13 mouse cellular contexts compared by ENCODE assay signal in the genomic region with DNA sequence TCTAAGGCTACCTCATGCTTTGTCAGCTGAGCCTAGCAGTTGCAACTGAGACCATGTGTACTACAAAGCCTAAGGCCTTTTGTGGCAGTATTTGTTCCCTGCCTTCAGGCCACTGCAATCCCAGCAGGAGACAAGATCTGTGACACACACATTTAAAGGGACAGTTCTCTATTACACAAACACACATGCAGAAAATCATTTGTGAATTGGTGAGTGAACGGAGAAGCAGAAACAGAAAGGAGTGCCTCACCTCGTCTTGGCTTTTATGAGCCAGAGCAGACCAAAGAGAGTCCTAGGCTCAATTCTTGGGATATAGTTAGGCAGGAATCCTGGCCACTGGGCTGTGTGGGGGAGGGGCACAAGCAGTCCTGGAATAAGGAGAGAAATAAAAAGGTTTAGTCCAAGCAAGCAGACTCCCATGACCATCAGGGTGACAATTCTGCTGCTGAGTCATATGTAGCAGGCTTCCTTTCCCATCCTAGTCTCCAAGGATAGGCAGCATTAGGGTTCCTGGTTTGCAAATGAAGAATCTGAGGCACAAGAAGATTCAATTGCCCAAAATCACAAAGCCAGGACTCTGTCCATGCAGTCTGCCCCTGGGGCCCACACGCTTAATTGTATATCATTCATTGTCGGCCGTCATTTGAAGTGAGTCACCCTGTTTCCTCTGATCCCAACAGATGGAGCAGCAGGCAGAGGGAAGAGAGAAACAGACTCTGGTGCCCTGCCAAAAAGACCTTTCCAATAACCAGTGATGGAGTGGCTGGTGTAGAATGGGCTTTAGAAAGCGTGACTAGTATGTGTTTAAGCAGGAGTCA. TPM values are rescaled to one million over a fixed set of nuclear protein-coding genes. Genes with fewer than 3 reads are reported as not detected.
DNase-seq lines count a peak whose midpoint lies in the region; ATAC-seq lines count a peak whose summit lies in the region.
"Had no signal": no experiment of that assay in that cellular context is flagged by ENCODE, and none has a peak within 500 bp of the region (broad histone marks: within the 10 kb centered on the region; RNA-seq: fewer than 3 reads in every experiment).

No protein-coding gene starts in this region.

- no peak overlapping the region for H3K27ac ChIP-seq in embryonic facial prominence, embryonic 11.5 days (replicated peaks; ENCODE audit: low read depth, low read length)
- no peak overlapping the region for H3K27ac ChIP-seq in limb, embryonic 15.5 days

- no peaks in the 10 kb centered on the region for H3K36me3 ChIP-seq in embryonic facial prominence, embryonic 11.5 days (replicated peaks; ENCODE audit: control insufficient read depth, insufficient read depth, low read depth, low read length)
- H3K36me3 ChIP-seq in limb, embryonic 15.5 days = no peaks in the 10 kb centered on the region

- intact Hi-C loops in left cerebral cortex, postnatal 10 days (cut with DNase I) = no loop called here

- ATAC-seq in cerebellum, adult (ENCODE audit: insufficient number of reproducible peaks, low FRiP score, low TSS enrichment) = peak; percentile 85
- no peak for ATAC-seq in embryonic facial prominence, embryonic 11.5 days (replicated peaks; ENCODE audit: insufficient number of reproducible peaks, low FRiP score, low TSS enrichment, low read depth)
- ATAC-seq in limb, embryonic 15.5 days (ENCODE audit: insufficient number of reproducible peaks, low FRiP score, low TSS enrichment, low read depth) = no peak
- no peak for ATAC-seq in megakaryocyte-erythroid progenitor cell, adult 5-6 weeks (replicated peaks; ENCODE audit: low FRiP score, low TSS enrichment, poor library complexity, severe bottlenecking)
- no peak for ATAC-seq in megakaryocyte progenitor cell, adult 5-6 weeks (replicated peaks; ENCODE audit: poor library complexity)
- ATAC-seq: intestine, embryonic 16.5 days had no signal

- H3K4me3 ChIP-seq in embryonic facial prominence, embryonic 11.5 days (ENCODE audit: low read depth, low read length) = no peak overlapping the region
- no peak overlapping the region for H3K4me3 ChIP-seq in limb, embryonic 15.5 days

- DNase-seq in 3T3-L1 (ENCODE audit: low read depth, low spot score) = peak; percentile 48
- DNase-seq in embryonic facial prominence, embryonic 11.5 days (ENCODE audit: low spot score) = peak; percentile 16
- no peak for DNase-seq in left cerebral cortex, postnatal 10 days (ENCODE audit: extremely low spot score in 1 of 2, low spot score in 2 of 2)
- no peak for DNase-seq in yolk sac, embryonic 10.5 days (ENCODE audit: low spot score)
- DNase-seq: thymus, adult 18-20 months had no signal

- H3K4me1 ChIP-seq in embryonic facial prominence, embryonic 11.5 days (ENCODE audit: control insufficient read depth, insufficient read depth, low read length) = no peaks in the 10 kb centered on the region
- H3K4me1 ChIP-seq in limb, embryonic 15.5 days = no peaks in the 10 kb centered on the region

- H3K9ac ChIP-seq in embryonic facial prominence, embryonic 11.5 days (replicated peaks; ENCODE audit: low read length) = no peak overlapping the region
- H3K9ac ChIP-seq in limb, embryonic 15.5 days = peak overlapping the region; percentile 4; the same call in 1 of the 2 replicates

- no peaks in the 10 kb centered on the region for H3K27me3 ChIP-seq in embryonic facial prominence, embryonic 11.5 days (ENCODE audit: control insufficient read depth, insufficient read depth, low read length)
- peaks cover 5% of the 10 kb centered on the region; the same call in 1 of the 2 replicates for H3K27me3 ChIP-seq in limb, embryonic 15.5 days

- H3K4me2 ChIP-seq in embryonic facial prominence, embryonic 11.5 days (ENCODE audit: low read depth, low read length) = no peak overlapping the region
- no peak overlapping the region for H3K4me2 ChIP-seq in limb, embryonic 15.5 days

- no peaks in the 10 kb centered on the region for H3K9me3 ChIP-seq in embryonic facial prominence, embryonic 11.5 days (replicated peaks; ENCODE audit: control insufficient read depth, low read length)
- no peaks in the 10 kb centered on the region for H3K9me3 ChIP-seq in limb, embryonic 15.5 days

- 38% methylated on average over 6 of the region's 6 CpGs for WGBS in embryonic facial prominence, embryonic 11.5 days
- WGBS in limb, embryonic 15.5 days = 33% methylated on average over 6 of the region's 6 CpGs

RNA-seq across cellular contexts. Expression of gene Gm4792, which starts 3.4 kb away (rescaled TPM):
- not detected in 2 replicates for polyA plus RNA-seq in embryonic facial prominence, embryonic 11.5 days (2014; fragmentation: Nextera tagmentation; extraction: Ambion mirVana)
- 0.31 TPM in 1 of 2 replicates, not detected in the other for polyA plus RNA-seq in limb, embryonic 15.5 days (2015; fragmentation: Nextera tagmentation; extraction: Ambion mirVana)
- not detected in 2 replicates for total RNA-seq in megakaryocyte-erythroid progenitor cell, adult 5-6 weeks (2014; fragmentation: Nextera tagmentation)
- total RNA-seq in megakaryocyte-erythroid progenitor cell, adult 5-6 weeks (2017) = not detected in 2 replicates
- total RNA-seq in left cerebral cortex, postnatal 10 days (2021) = not detected
- total RNA-seq in megakaryocyte progenitor cell, adult 5-6 weeks (2015) = not detected in 2 replicates
- not detected in 2 replicates for total RNA-seq in megakaryocyte progenitor cell, adult 5-6 weeks (2017)
- total RNA-seq: adrenal gland, postnatal 36 days; heart, adult 8-10 months; left cerebral cortex, postnatal 14 days had no signal
- polyA plus RNA-seq: intestine, embryonic 16.5 days had no signal

RNA-seq across cellular contexts. Expression of gene Tmcc3, which starts 16.6 kb away (rescaled TPM):
- polyA plus RNA-seq in embryonic facial prominence, embryonic 11.5 days (2014; fragmentation: Nextera tagmentation; extraction: Ambion mirVana) = 3.0 and 4.1 TPM in 2 replicates
- polyA plus RNA-seq in limb, embryonic 15.5 days (2015; fragmentation: Nextera tagmentation; extraction: Ambion mirVana) = 17.5 and 20.8 TPM in 2 replicates
- total RNA-seq in megakaryocyte-erythroid progenitor cell, adult 5-6 weeks (2014; fragmentation: Nextera tagmentation) = 0.24 and 2.4 TPM in 2 replicates
- 0.72 TPM in 1 of 2 replicates, not detected in the other for total RNA-seq in megakaryocyte-erythroid progenitor cell, adult 5-6 weeks (2017)
- total RNA-seq in left cerebral cortex, postnatal 10 days (2021) = 10 to 100 TPM; 16.0 to 16.7 TPM
- total RNA-seq in megakaryocyte progenitor cell, adult 5-6 weeks (2015) = 0.49 and 1.3 TPM in 2 replicates
- total RNA-seq in megakaryocyte progenitor cell, adult 5-6 weeks (2017) = 0.78 TPM in 1 of 2 replicates, not detected in the other

Comparison
In these comparisons a context has a peak if more than half of its experiments do, and no peak if none do; other contexts are left out.
1. DNase-seq: peak in 3T3-L1 (single experiment) and embryonic facial prominence, embryonic 11.5 days (single experiment); none in left cerebral cortex, postnatal 10 days (0 of 2) and yolk sac, embryonic 10.5 days (single experiment).
2. RNA of gene Tmcc3, which starts 16.6 kb away (total RNA-seq): 16.0 to 16.7 TPM in left cerebral cortex, postnatal 10 days; 0.49 to 1.3 TPM in megakaryocyte progenitor cell, adult 5-6 weeks and 0.24 to 2.4 TPM in megakaryocyte-erythroid progenitor cell, adult 5-6 weeks; every median in the first group is over 4 times any median in the second.